Mouse (Mus musculus) E14TG2a.4 (cell line): ENCODE measurements around the gene Olfr1258.

ENCODE experiments used
- CTCF ChIP-seq: conservative IDR thresholded peaks from 2 replicates; pipeline ENCODE4 v1.5.1; 2014; ENCODE audit warnings: low read length
- NANOG ChIP-seq: IDR thresholded peaks from 2 replicates; pipeline ENCODE4 v1.6.1; 2014; ENCODE audit warnings: borderline replicate concordance, low read length, mixed read lengths
- POU5F1 ChIP-seq: IDR thresholded peaks from 2 replicates; pipeline ENCODE4 v1.6.1; 2014; ENCODE audit warnings: low read length, borderline replicate concordance

DNA sequence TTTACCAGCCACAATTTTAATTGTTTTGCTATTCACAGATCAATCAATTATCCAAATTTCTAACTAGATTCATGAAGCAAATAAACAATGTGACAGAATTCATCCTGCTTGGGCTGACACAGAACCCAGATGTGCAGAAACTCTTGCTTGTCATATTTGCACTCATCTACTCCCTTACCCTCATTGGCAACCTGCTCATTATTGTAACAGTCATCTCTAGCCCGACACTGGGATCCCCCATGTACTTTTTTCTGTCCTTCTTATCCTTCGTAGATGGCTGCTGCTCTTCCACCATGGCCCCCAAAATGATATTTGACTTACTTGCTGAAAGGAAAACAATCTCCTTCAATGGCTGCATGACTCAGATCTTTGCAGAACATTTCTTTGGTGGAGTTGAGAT is 50.6 kb downstream of the Olfr1258 start:
- no peak for TF ChIP-seq CTCF
- no peak for TF ChIP-seq NANOG
- no peak for TF ChIP-seq POU5F1
